ENCODE assay signal across 8 mouse cellular contexts in the genomic region with DNA sequence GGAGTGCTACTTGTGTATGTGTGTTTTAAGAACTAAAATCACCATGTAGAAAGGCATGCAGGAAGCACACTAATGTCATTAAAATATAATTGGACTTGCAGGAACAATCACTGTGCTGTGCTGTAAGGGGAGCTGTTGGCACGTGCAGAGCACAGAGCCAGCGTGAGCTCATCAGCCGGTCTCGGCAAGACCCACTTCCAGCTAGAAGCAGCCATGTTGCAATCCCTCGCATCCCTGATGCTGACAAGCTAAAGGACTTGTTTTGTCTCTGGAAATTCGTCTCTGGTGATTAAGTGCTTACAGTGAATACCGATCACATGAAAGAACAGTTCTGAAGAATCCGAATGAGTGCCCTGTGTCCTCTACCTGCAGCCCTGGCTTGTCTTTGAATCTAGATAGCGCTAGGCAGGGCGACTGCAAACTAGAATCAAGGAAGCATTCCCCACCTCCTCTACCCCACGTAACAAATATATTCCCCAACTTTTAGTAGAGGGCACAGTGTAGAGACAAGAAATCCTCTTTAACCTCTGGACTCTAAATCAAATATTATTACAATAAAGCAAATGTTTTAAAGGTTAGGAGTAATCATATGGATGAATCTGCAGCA.
DNase-seq lines count a peak whose midpoint lies in the region; ATAC-seq and TF ChIP-seq lines count a peak whose summit lies in the region.

No protein-coding gene starts in this region.

- TF ChIP-seq CTCF in hindbrain, postnatal 0 days (IDR thresholded peaks at IDR 0.05; ENCODE audit: low read depth), result peak; percentile 86
- peak; percentile 78 for TF ChIP-seq CTCF in stomach, postnatal 0 days (IDR thresholded peaks at IDR 0.05; ENCODE audit: low read depth)

- H3K27me3 ChIP-seq in forebrain, embryonic 15.5 days, result no peaks in the 10 kb centered on the region
- H3K27me3 ChIP-seq in hindbrain, postnatal 0 days (ENCODE audit: insufficient read depth, low read length), result no peaks in the 10 kb centered on the region
- H3K27me3 ChIP-seq in stomach, postnatal 0 days (ENCODE audit: control insufficient read depth, insufficient read depth, low read length), result no peaks in the 10 kb centered on the region

- DNase-seq in Muller cell, postnatal 12 days (ENCODE audit: inconsistent ontology term), result peak; percentile 60
- peak; percentile 57 for DNase-seq in cerebellum, adult 11-12 months
- peak; percentile 91 for DNase-seq in hindbrain, postnatal 0 days (ENCODE audit: low spot score)
- DNase-seq in layer of hippocampus, postnatal 36 days, result peak; percentile 45 to 60
- peak; percentile 11 for DNase-seq in mesoderm, embryonic 11.5 days (ENCODE audit: low read depth, low spot score)
- peak; percentile 36 for DNase-seq in stomach, postnatal 0 days (ENCODE audit: low spot score)
- DNase-seq in spleen, postnatal 14 days (ENCODE audit: low spot score in 2 of 2), result no peak

- H3K9me3 ChIP-seq in forebrain, embryonic 15.5 days, result no peaks in the 10 kb centered on the region
- H3K9me3 ChIP-seq in hindbrain, postnatal 0 days (ENCODE audit: low read length), result no peaks in the 10 kb centered on the region
- H3K9me3 ChIP-seq in stomach, postnatal 0 days (ENCODE audit: control insufficient read depth, low read length), result no peaks in the 10 kb centered on the region

- H3K36me3 ChIP-seq in forebrain, embryonic 15.5 days, result no peaks in the 10 kb centered on the region
- H3K36me3 ChIP-seq in hindbrain, postnatal 0 days (ENCODE audit: insufficient read depth, low read length), result no peaks in the 10 kb centered on the region
- no peaks in the 10 kb centered on the region for H3K36me3 ChIP-seq in stomach, postnatal 0 days (ENCODE audit: control insufficient read depth, insufficient read depth, low read length)

- H3K9ac ChIP-seq in forebrain, embryonic 15.5 days (replicated peaks), result 0 out of 2 replicates have a peak overlapping the region, but pooled peaks have one; percentile 32
- no peak overlapping the region for H3K9ac ChIP-seq in hindbrain, postnatal 0 days (replicated peaks; ENCODE audit: low read length)
- H3K9ac ChIP-seq in stomach, postnatal 0 days (ENCODE audit: low read length), result no peak overlapping the region

- 19% methylated on average over 11 of the region's 11 CpGs for WGBS in forebrain, embryonic 15.5 days
- 30% methylated on average over 11 of the region's 11 CpGs for WGBS in hindbrain, postnatal 0 days
- WGBS in stomach, postnatal 0 days, result 41% methylated on average over 11 of the region's 11 CpGs

- peaks cover 11% of the 10 kb centered on the region for H3K4me1 ChIP-seq in forebrain, embryonic 15.5 days
- 0 out of 2 replicates have a peak, but pooled peaks cover 6% of the 10 kb centered on the region for H3K4me1 ChIP-seq in hindbrain, postnatal 0 days (ENCODE audit: insufficient read depth, low read length)
- no peaks in the 10 kb centered on the region for H3K4me1 ChIP-seq in stomach, postnatal 0 days (replicated peaks; ENCODE audit: control insufficient read depth, insufficient read depth)

- peak overlapping the region; percentile 28; the same call in 1 of the 2 replicates for H3K4me2 ChIP-seq in forebrain, embryonic 15.5 days (replicated peaks)
- peak overlapping the region; percentile 34 for H3K4me2 ChIP-seq in hindbrain, postnatal 0 days (ENCODE audit: low read depth, low read length)
- no peak overlapping the region for H3K4me2 ChIP-seq in stomach, postnatal 0 days (replicated peaks; ENCODE audit: low read depth)

- TF ChIP-seq EP300 in stomach, postnatal 0 days (optimal IDR thresholded peaks at IDR 0.05), result no peak

- H3K27ac ChIP-seq in forebrain, embryonic 15.5 days (replicated peaks), result peak overlapping the region; percentile 70
- H3K27ac ChIP-seq in hindbrain, postnatal 0 days, result peak overlapping the region; percentile 72
- no peak overlapping the region for H3K27ac ChIP-seq in stomach, postnatal 0 days (replicated peaks)

- H3K4me3 ChIP-seq in forebrain, embryonic 15.5 days, result 0 out of 2 replicates have a peak overlapping the region, but pooled peaks have one; percentile 10
- H3K4me3 ChIP-seq in hindbrain, postnatal 0 days (ENCODE audit: low read length), result no peak overlapping the region
- no peak overlapping the region for H3K4me3 ChIP-seq in stomach, postnatal 0 days (ENCODE audit: low read depth, low read length)

- ATAC-seq in forebrain, embryonic 15.5 days (replicated peaks), result peak; percentile 100
- ATAC-seq in hindbrain, postnatal 0 days, result peak; percentile 99
- ATAC-seq in stomach, postnatal 0 days (ENCODE audit: low FRiP score, low TSS enrichment), result peak; percentile 83; the same call in 1 of the 2 replicates

Comparison
In these comparisons a context has a peak if more than half of its experiments do, and no peak if none do; other contexts are left out.
1. DNase-seq: peak in Muller cell, postnatal 12 days (single experiment), cerebellum, adult 11-12 months (single experiment), hindbrain, postnatal 0 days (single experiment), layer of hippocampus, postnatal 36 days (2 of 2), mesoderm, embryonic 11.5 days (single experiment) and stomach, postnatal 0 days (single experiment); none in spleen, postnatal 14 days (0 of 2).
2. Peak in every context shown above with its lines, with median percentiles within 50 percentile points of each other: ATAC-seq.